Mouse (Mus musculus) small intestine, adult 2 months (tissue): ENCODE measurements at regions not wholly inside any gene's neighbourhood (a gene's known extent, or its start where the extent isn't known, plus 50 kb on each side); places are given as distances from the start of the nearest gene placed in this dataset.

Experiments used
- H3K27ac ChIP-seq: fragments of 200-500 bp; 2 replicates; pipeline ENCODE4 v1.5.1; 2012; ENCODE audit warnings: low read depth, low read length, control low read depth, inconsistent platforms; ENCODE audit not compliant: insufficient read depth
- H3K27me3 ChIP-seq: fragments of 200-500 bp; 2 replicates; pipeline ENCODE4 v1.6.1; 2012; ENCODE audit warnings: mild to moderate bottlenecking, moderate library complexity, low read length, inconsistent platforms; ENCODE audit not compliant: control insufficient read depth, insufficient read depth
- H3K36me3 ChIP-seq: fragments of 200-500 bp; 2 replicates; pipeline ENCODE4 v1.6.1; 2012; ENCODE audit warnings: mild to moderate bottlenecking, low read length, control low read depth, inconsistent platforms; ENCODE audit not compliant: control insufficient read depth, insufficient read depth
- H3K4me1 ChIP-seq: fragments of 200-500 bp; 2 replicates; pipeline ENCODE4 v1.6.1; 2012; ENCODE audit warnings: low read length, inconsistent platforms, mixed read lengths; ENCODE audit not compliant: control insufficient read depth, insufficient read depth, insufficient read length
- H3K4me3 ChIP-seq: fragments of 200-500 bp; 2 replicates; pipeline ENCODE4 v1.5.1; 2012; ENCODE audit warnings: low read depth, mild to moderate bottlenecking, control low read depth, inconsistent platforms, low read length, moderate library complexity
- CTCF ChIP-seq: fragments of 200-500 bp; IDR thresholded peaks from 2 replicates; pipeline ENCODE4 v1.5.1; 2012; ENCODE audit warnings: low read depth, mild to moderate bottlenecking, control low read depth, inconsistent platforms, low read length, moderate library complexity, mixed read lengths; ENCODE audit not compliant: insufficient replicate concordance, insufficient read length; ENCODE audit errors: extremely low read depth
- POLR2A ChIP-seq: fragments of 200-500 bp; IDR thresholded peaks from 2 replicates; pipeline ENCODE4 v1.6.1; 2012; ENCODE audit warnings: low read depth, mild to moderate bottlenecking, control low read depth, inconsistent platforms, low read length, moderate library complexity
- WGBS: fragments of 180-500 bp; shearing (Covaris S2); methylation state at CpG from one replicate; pipeline ENCODE4 v1.1.7; 2018; 5-methylcytosine and 5-hydroxymethylcytosine counted together

DNA sequence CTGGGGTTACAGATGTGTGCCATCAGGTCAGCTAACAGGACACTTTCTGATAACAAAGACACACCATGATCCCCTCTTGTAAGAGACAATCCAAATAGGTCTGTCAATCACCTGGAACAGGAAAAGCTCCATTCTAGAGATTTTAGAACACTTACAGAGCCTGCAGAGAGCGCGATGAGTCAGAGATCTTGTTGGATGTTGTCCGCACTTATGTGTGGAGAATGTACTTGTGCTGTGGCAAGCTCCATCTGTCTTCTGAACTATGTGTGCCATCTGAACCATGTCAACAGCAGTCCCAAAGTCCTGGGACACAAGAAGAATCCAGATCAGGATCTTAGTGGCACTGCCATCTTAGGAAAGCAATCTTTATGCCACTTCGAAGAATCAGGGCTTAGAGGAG, 244.4 kb downstream of the 1810013L24Rik start:
- no peak for TF ChIP-seq POLR2A
- no peak for TF ChIP-seq CTCF
- Histone ChIP-seq H3K36me3 (no peaks in the 10 kb centered on the region), H3K4me3 (no peak overlapping the region), H3K27me3 (no peaks in the 10 kb centered on the region), H3K27ac (no peak overlapping the region), H3K4me1 (no peaks in the 10 kb centered on the region)
- 93% methylated on average over 4 of the region's 4 CpGs for WGBS

DNA sequence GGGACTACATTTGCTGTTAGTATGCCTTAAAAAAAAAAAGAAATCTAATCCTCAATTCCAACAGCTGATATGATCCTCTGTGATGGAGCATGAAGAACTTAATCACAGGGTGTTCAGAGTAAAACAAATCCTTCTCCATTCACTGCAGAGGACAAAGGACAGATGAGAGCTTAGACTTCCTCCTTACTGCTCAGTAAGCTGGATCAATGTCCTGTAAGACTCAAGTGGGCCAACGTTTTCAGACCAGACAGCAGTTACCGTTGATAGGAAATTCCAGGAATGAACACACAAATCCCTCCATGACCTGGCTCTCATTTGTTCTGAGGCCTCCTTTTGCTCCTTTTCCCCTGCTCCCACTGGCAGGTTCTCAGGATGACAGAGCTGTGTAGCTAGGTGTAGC, 247.6 kb downstream of the 1810013L24Rik start:
- TF ChIP-seq CTCF (no peak), POLR2A (no peak)

DNA sequence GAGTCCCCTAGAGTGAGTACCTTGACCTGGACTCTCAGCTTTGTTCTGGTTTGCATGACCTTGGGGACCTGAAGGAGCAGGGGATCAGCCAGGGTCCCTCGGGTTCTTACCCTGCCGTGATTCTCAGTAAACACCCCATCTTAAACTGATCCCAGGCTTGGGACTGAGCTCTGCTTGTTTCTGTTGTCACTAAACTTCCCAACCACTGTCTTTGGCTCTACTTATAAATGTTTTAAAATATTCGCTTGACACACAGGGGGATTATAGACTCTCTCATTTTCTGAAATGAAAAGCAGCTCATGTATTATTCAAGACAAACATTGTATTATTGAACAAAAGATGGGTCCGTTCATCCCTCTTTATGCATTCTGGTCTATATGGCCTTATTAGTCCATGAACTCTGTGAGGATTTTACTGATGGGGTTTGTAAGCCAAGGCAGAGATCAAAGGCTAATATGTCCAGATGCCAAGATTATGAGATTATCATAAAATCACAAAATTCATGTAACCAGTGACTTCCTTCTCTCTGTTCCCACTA, 248.6 kb downstream of the 1810013L24Rik start:
- Histone ChIP-seq H3K27me3 (no peaks in the 10 kb centered on the region), H3K4me1 (no peaks in the 10 kb centered on the region), H3K36me3 (no peaks in the 10 kb centered on the region), H3K27ac (no peak overlapping the region), H3K4me3 (no peak overlapping the region)
- 87% methylated on average over 4 of the region's 4 CpGs for whole genome bisulfite sequencing
- TF ChIP-seq POLR2A (no peak), CTCF (no peak)

More for the DNA sequence above, 247.6 kb downstream of the 1810013L24Rik start:
- Histone ChIP-seq H3K36me3 (no peaks in the 10 kb centered on the region), H3K27ac (no peak overlapping the region), H3K27me3 (no peaks in the 10 kb centered on the region), H3K4me3 (no peak overlapping the region), H3K4me1 (no peaks in the 10 kb centered on the region)
- WGBS: 74% methylated on average over 2 of the region's 2 CpGs

DNA sequence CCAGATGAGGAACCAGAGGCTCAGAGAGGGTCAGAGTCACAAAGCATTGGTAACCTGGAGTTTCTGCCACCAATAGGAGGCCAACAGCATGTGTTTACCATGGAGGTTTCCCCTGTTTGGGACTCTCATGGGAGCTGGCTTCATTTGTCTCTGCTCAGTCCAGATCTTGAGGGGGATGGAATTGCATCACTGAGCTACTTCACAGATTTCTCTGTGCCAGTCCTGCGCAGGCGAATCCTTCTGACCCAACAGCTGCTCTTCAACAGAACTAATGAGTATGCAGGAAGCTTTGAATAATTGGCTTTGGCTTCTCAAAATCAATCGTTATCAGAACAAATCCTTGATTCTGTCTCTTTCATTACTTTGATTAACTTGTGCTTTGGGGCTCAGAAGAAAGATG, 253.1 kb downstream of the 1810013L24Rik start:
- Histone ChIP-seq H3K36me3 (no peaks in the 10 kb centered on the region), H3K27ac (no peak overlapping the region), H3K4me1 (no peaks in the 10 kb centered on the region), H3K27me3 (no peaks in the 10 kb centered on the region), H3K4me3 (no peak overlapping the region)
- no peak for TF ChIP-seq POLR2A
- TF ChIP-seq CTCF: no peak
- WGBS: 88% methylated on average over 3 of the region's 3 CpGs

DNA sequence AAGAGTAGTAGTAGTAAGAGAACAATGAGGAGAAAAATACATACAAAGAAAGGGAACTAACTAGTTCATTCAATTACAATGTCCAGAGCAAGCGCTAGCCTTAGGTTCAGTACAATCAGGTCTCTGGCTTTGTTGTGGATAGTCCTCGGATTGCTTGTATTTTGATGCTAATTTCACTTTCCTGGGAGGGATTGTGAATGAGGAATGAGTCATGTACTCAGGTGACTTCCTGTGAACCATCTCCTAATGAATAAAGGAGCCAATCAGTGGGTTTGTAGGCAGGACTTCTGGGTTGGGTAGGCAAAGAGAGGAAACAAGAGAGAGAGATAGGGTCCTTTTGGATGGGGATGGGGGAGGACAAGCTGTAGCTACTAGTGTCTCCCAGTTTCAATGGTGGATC, 253.8 kb downstream of the 1810013L24Rik start:
- no peaks in the 10 kb centered on the region for H3K4me1 ChIP-seq
- WGBS: 86% methylated on average over 2 of the region's 2 CpGs

DNA sequence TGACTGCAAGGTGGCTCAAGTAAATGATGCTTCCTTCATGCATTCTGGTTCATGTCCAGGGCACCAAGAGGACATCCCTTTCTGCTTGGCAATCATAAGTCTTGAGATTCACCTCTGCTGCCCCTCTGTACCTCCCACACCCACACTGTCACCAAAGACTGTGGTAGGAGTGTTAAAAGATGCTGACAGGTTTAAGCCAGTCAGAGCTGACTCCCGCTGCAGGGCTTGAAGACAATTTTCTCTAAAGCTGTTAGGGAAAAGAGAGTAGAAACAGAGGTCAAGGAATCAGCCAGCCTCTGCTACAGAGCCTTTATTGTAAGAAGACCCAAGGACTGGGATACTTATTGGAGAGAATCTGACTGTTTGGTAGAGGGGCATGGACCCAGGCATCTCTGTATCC, 254.7 kb downstream of the 1810013L24Rik start:
- no peak overlapping the region for H3K27ac ChIP-seq
- TF ChIP-seq POLR2A (no peak), CTCF (no peak)
- H3K4me3 ChIP-seq: no peak overlapping the region
- no peaks in the 10 kb centered on the region for H3K36me3 ChIP-seq
- no peaks in the 10 kb centered on the region for H3K4me1 ChIP-seq
- WGBS: 91% methylated on average over 1 of the region's 1 CpGs
- H3K27me3 ChIP-seq: no peaks in the 10 kb centered on the region

More for the DNA sequence above, 253.8 kb downstream of the 1810013L24Rik start:
- Histone ChIP-seq H3K36me3 (no peaks in the 10 kb centered on the region), H3K4me3 (no peak overlapping the region), H3K27ac (no peak overlapping the region), H3K27me3 (no peaks in the 10 kb centered on the region)
- no peak for TF ChIP-seq POLR2A
- TF ChIP-seq CTCF: no peak

DNA sequence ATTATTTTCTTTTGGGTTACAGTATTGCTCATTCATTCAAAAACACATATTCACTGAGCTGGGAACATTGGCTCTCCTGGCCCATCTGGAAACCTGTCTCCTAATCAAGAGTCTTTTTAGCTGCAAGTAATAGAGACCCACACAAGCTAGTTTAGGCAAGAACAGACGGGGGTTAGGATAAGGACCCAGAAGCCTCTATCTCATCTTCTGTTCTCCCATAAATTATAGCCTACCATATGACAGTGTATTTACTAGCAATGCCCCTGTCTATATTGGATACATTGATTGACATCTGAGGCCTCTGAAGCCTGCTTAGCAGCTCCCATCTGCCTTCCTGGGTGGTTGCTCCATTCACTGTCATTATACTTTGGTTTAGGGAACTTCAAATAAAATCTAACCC, 255.2 kb downstream of the 1810013L24Rik start:
- 68% methylated on average over 1 of the region's 1 CpGs for WGBS
- Histone ChIP-seq H3K27me3 (no peaks in the 10 kb centered on the region), H3K4me3 (no peak overlapping the region), H3K36me3 (no peaks in the 10 kb centered on the region), H3K27ac (no peak overlapping the region), H3K4me1 (no peaks in the 10 kb centered on the region)
- TF ChIP-seq POLR2A: no peak
- no peak for TF ChIP-seq CTCF
